Mouse (Mus musculus) midbrain, embryonic 14.5 days (tissue): Measurements from ENCODE around the gene Lrp1. TPM values are rescaled to one million over a fixed set of nuclear protein-coding genes. Genes with fewer than 3 reads are reported as not detected.
A peak's percentile ranks its signal among the peaks of the same experiment; 100 is the strongest.

Experiments used
- ATAC-seq: fragments of 200-750 bp; cut with Nextera tagmentation; 2 replicates; pipeline ENCODE4 v1.8.0; 2017; ENCODE audit warnings: moderate number of reproducible peaks, moderate library complexity; ENCODE audit not compliant: low FRiP score, low TSS enrichment
- DNase-seq: peaks from one replicate; pipeline ENCODE4 v3.0.0-alpha.2; 2015
- H3K27ac ChIP-seq: fragments of 300-500 bp; sonication (generic); replicated peaks from 2 replicates; pipeline ENCODE4 v1.5.1; 2014; ENCODE audit warnings: mild to moderate bottlenecking, low read depth, low read length, moderate library complexity
- H3K27me3 ChIP-seq: fragments of 300-500 bp; sonication (generic); 2 replicates; pipeline ENCODE4 v1.6.1; 2014; ENCODE audit warnings: low read length, control low read depth, mixed read lengths; ENCODE audit not compliant: control insufficient read depth, insufficient read depth
- H3K36me3 ChIP-seq: fragments of 300-500 bp; sonication (generic); 2 replicates; pipeline ENCODE4 v1.6.1; 2014; ENCODE audit warnings: low read length, control low read depth; ENCODE audit not compliant: control insufficient read depth, insufficient read depth
- H3K4me1 ChIP-seq: fragments of 300-500 bp; sonication (generic); 2 replicates; pipeline ENCODE4 v1.6.1; 2014; ENCODE audit warnings: mild to moderate bottlenecking, antibody characterized with exemption, low read length, control low read depth; ENCODE audit not compliant: control insufficient read depth, insufficient read depth
- H3K4me2 ChIP-seq: fragments of 300-500 bp; sonication (generic); 2 replicates; pipeline ENCODE4 v1.6.1; 2014; ENCODE audit warnings: mild to moderate bottlenecking, low read length, moderate library complexity
- H3K4me3 ChIP-seq: fragments of 300-500 bp; sonication (generic); replicated peaks from 2 replicates; pipeline ENCODE4 v1.5.1; 2014; ENCODE audit warnings: low read depth, low read length
- H3K9ac ChIP-seq: fragments of 300-500 bp; sonication (generic); replicated peaks from 2 replicates; pipeline ENCODE4 v1.6.1; 2014; ENCODE audit warnings: mild to moderate bottlenecking, low read length, moderate library complexity
- H3K9me3 ChIP-seq: fragments of 300-500 bp; sonication (generic); 2 replicates; pipeline ENCODE4 v1.6.1; 2016; ENCODE audit warnings: low read length, control low read depth, mixed read lengths; ENCODE audit not compliant: control insufficient read depth
- WGBS: fragments of 180-500 bp; shearing (Covaris S2); extraction: QIAGEN DNeasy Blood & Tissue Kit; methylation state at CpG from one replicate; pipeline ENCODE4 v1.1.7; 2014; 5-methylcytosine and 5-hydroxymethylcytosine counted together
- polyA plus RNA-seq: library from polyadenylated mRNA; unstranded; fragments of >200 nt; fragmentation: Nextera tagmentation; extraction: Ambion mirVana; gene quantifications from 2 replicates; pipeline ENCODE4 v1.2.1, GENCODE M21; 2014

Gene Lrp1
- 110 and 131 TPM in 2 replicates for polyA plus RNA-seq

- no peaks in the 10 kb centered on the region for H3K9me3 ChIP-seq
- peak within 1 kb of the TSS; percentile 95 for H3K9ac ChIP-seq
- WGBS, result 0% methylated on average over 29 of the region's 32 CpGs
- H3K4me1 ChIP-seq, result peaks cover 40% of the 10 kb centered on the region
- peak within 1 kb of the TSS; percentile 96 for H3K4me2 ChIP-seq
- H3K4me3 ChIP-seq, result peak within 1 kb of the TSS; percentile 88
- no peaks in the 10 kb centered on the region for H3K27me3 ChIP-seq
- ATAC-seq (peak; percentile 80), DNase-seq (peak; percentile 78)
- H3K36me3 ChIP-seq, result peaks cover 6% of the 10 kb centered on the region; the same call in 1 of the 2 replicates
- peak within 1 kb of the TSS; percentile 90 for H3K27ac ChIP-seq
These were observed at the start of gene Lrp1 for GRCm38 (mm10) chr10:127620406-127621190. Gene Lrp1, minus strand, starts transcription at chr10:127621148.

- ATAC-seq (no peak), DNase-seq (no peak)
- Histone ChIP-seq H3K4me3 (no peak overlapping the region), H3K4me2 (no peak overlapping the region), H3K9ac (no peak overlapping the region), H3K27ac (no peak overlapping the region), H3K27me3 (peaks cover 28% of the 10 kb centered on the region), H3K4me1 (peaks cover 10% of the 10 kb centered on the region; the same call in 1 of the 2 replicates), H3K9me3 (no peaks in the 10 kb centered on the region), H3K36me3 (no peaks in the 10 kb centered on the region)
- 89% methylated on average over 2 of the region's 2 CpGs for WGBS
These were observed 49.2 kb upstream of the Lrp1 start for GRCm38 (mm10) chr10:127670185-127670584.

- Histone ChIP-seq H3K9ac (no peak overlapping the region), H3K27ac (no peak overlapping the region), H3K27me3 (peaks cover 38% of the 10 kb centered on the region), H3K4me1 (peaks cover 10% of the 10 kb centered on the region; the same call in 1 of the 2 replicates), H3K36me3 (no peaks in the 10 kb centered on the region), H3K9me3 (no peaks in the 10 kb centered on the region), H3K4me2 (no peak overlapping the region; the same call in 1 of the 2 replicates), H3K4me3 (no peak overlapping the region)
- 38% methylated on average over 7 of the region's 7 CpGs for WGBS
- DNase-seq (no peak), ATAC-seq (no peak)
These were observed 48.2 kb upstream of the Lrp1 start for GRCm38 (mm10) chr10:127669170-127669569.

GRCm38 (mm10) chr10:127668093-127669050, 47.4 kb upstream of the Lrp1 start, which contains the start of gene Nab2:
Gene Nab2, minus strand, starts transcription at chr10:127668568.
- 0 out of 2 replicates have a peak, but pooled peaks have one; percentile 25 for ATAC-seq
- peaks cover 10% of the 10 kb centered on the region; the same call in 1 of the 2 replicates for H3K4me1 ChIP-seq
- H3K4me2 ChIP-seq, result peak within 1 kb of the TSS; percentile 94
- H3K27ac ChIP-seq, result peak within 1 kb of the TSS; percentile 37; the same call in 1 of the 2 replicates
- peak; percentile 63 for DNase-seq
- 3% methylated on average over 39 of the region's 40 CpGs for WGBS
- H3K36me3 ChIP-seq, result no peaks in the 10 kb centered on the region
- H3K9me3 ChIP-seq, result no peaks in the 10 kb centered on the region
- peak within 1 kb of the TSS; percentile 54 for H3K4me3 ChIP-seq
- H3K9ac ChIP-seq, result no peak within 1 kb of the TSS; the same call in 1 of the 2 replicates
- peaks cover 46% of the 10 kb centered on the region for H3K27me3 ChIP-seq

- H3K4me1 ChIP-seq, result peaks cover 10% of the 10 kb centered on the region; the same call in 1 of the 2 replicates
These were observed 46.5 kb upstream of the Lrp1 start for GRCm38 (mm10) chr10:127667269-127668092.

GRCm38 (mm10) chr10:127666501-127667268, 45.7 kb upstream of the Lrp1 start, which contains the start of gene Nemp1:
Gene Nemp1, plus strand, starts transcription at chr10:127666901.
- peak within 1 kb of the TSS; percentile 54 for H3K4me3 ChIP-seq
- peak within 1 kb of the TSS; percentile 37; the same call in 1 of the 2 replicates for H3K27ac ChIP-seq

More at GRCm38 (mm10) chr10:127667269-127668092, 46.5 kb upstream of the Lrp1 start:
- 2% methylated on average over 35 of the region's 35 CpGs for WGBS
- Histone ChIP-seq H3K9me3 (no peaks in the 10 kb centered on the region), H3K4me2 (peak overlapping the region; percentile 94), H3K36me3 (no peaks in the 10 kb centered on the region), H3K9ac (no peak overlapping the region; the same call in 1 of the 2 replicates), H3K4me3 (peak overlapping the region; percentile 54), H3K27ac (peak overlapping the region; percentile 37; the same call in 1 of the 2 replicates), H3K27me3 (peaks cover 55% of the 10 kb centered on the region)
- DNase-seq (peak; percentile 63), ATAC-seq (no peak)

GRCm38 (mm10) chr10:127665366-127666181, 44.6 kb upstream of the Lrp1 start:
- ATAC-seq, result no peak
- 5% methylated on average over 14 of the region's 14 CpGs for WGBS
- peak; percentile 21 for DNase-seq
- H3K36me3 ChIP-seq, result no peaks in the 10 kb centered on the region
- H3K27ac ChIP-seq, result no peak overlapping the region
- peaks cover 10% of the 10 kb centered on the region; the same call in 1 of the 2 replicates for H3K4me1 ChIP-seq
- H3K9me3 ChIP-seq, result no peaks in the 10 kb centered on the region
- peaks cover 73% of the 10 kb centered on the region for H3K27me3 ChIP-seq
- H3K4me3 ChIP-seq, result peak overlapping the region; percentile 54
- H3K4me2 ChIP-seq, result peak overlapping the region; percentile 94
- H3K9ac ChIP-seq, result peak overlapping the region; percentile 55; the same call in 1 of the 2 replicates

More at GRCm38 (mm10) chr10:127666501-127667268, 45.7 kb upstream of the Lrp1 start, which contains the start of gene Nemp1:
- Histone ChIP-seq H3K9ac (peak within 1 kb of the TSS; percentile 55), H3K4me2 (peak within 1 kb of the TSS; percentile 94), H3K9me3 (no peaks in the 10 kb centered on the region), H3K27me3 (peaks cover 62% of the 10 kb centered on the region), H3K4me1 (peaks cover 10% of the 10 kb centered on the region; the same call in 1 of the 2 replicates), H3K36me3 (no peaks in the 10 kb centered on the region)
- ATAC-seq (peak; percentile 61), DNase-seq (peak; percentile 67)
- under 1% methylated on average over 67 of the region's 73 CpGs for WGBS
